Mouse (Mus musculus): ENCODE results near the gene Olfr578.

Olfr578 gene

DNA sequence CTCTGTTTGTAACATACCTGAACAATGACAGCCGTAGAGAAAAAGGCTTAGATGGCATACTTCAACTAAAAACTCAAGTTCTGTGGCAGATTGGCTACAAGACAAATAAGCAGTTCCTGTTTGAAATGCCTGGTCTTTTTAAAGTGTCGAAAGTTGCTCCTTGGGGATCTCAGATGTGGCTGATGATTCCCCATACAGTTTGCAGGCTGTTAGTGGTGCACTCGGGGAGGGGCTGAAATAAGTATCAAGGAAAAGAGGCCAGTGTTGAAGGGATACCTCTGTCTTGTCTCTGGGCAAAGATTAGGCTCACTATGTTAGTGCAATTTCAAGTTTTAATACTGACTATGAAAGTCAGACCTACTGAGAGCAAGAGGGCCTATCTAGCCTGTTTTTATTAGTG, at the start of gene Olfr578:
Gene Olfr578, minus strand, starts transcription at position 101 of the 400 bp plus-strand sequence.
- no peak for DNase-seq

GRCm38 (mm10) chr7:103037724-103038123, 48.6 kb upstream of the Olfr578 start, which contains the start of gene Olfr582:
Gene Olfr582, plus strand, starts transcription at chr7:103038024.
- no peak for DNase-seq

DNA sequence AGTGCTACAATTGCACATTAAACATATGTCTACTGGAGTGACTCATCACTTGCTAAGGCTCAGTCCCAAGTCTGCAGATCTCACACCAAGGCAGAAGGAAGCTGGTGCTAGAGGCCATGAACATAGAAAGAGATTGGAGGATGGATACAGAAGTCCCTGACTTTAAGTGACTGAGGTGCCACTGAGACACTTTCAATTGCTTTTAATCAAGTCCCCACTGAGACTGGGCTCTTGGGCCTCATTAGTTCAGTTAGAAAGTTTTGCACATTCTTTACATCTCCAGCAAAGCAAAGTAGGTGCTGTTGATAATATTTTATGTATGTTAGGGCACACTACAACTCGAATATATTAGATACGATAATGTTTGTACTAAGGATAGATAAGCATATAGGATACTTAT, 13.3 kb downstream of the Olfr578 start, which contains the start of gene Olfr577:
Gene Olfr577, minus strand, starts transcription at position 101 of the 400 bp plus-strand sequence.
- no peak for DNase-seq

GRCm38 (mm10) chr7:102974399-102974798, 14.7 kb downstream of the Olfr578 start:
- no peak for DNase-seq

- no peak for DNase-seq
Observed at GRCm38 (mm10) chr7:102962360-102962759, 26.8 kb downstream of the Olfr578 start, which contains the start of gene Olfr576. Gene Olfr576, plus strand, starts transcription at chr7:102962660.

GRCm38 (mm10) chr7:102958593-102958992, 30.5 kb downstream of the Olfr578 start, which contains the start of gene Olfr575:
Gene Olfr575, minus strand, starts transcription at chr7:102958775.
- no peak for DNase-seq

GRCm38 (mm10) chr7:102958137-102958536, 31.0 kb downstream of the Olfr578 start:
- DNase-seq: no peak

GRCm38 (mm10) chr7:102950732-102951131, 38.4 kb downstream of the Olfr578 start:
- no peak for DNase-seq

DNA sequence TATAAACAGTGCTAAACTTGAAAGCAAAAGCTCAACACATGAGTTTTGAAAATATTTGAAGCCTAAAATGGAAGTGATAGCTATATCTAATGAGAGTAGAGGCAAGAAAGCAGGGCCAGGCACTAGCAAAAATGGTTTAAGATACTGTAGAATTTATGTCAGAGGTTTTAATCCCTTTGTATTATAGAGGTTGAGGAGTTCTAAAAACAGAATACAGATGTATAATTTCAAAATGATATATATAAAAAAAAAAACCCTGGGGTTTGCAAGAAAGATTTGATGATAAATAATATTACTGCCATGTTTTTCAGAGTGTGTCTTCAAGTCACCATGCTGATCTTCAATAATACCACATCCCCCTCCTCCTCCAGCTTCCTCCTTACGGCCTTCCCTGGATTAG, 41.0 kb downstream of the Olfr578 start, which contains the start of gene Olfr574:
Gene Olfr574, plus strand, starts transcription at position 301 of the 400 bp plus-strand sequence.
- no peak for DNase-seq

GRCm38 (mm10) chr7:102943417-102943816, 45.7 kb downstream of the Olfr578 start:
- DNase-seq: no peak

- no peak for DNase-seq
Observed at GRCm38 (mm10) chr7:102942475-102942874, 46.6 kb downstream of the Olfr578 start, which contains the start of gene Olfr573-ps1. Gene Olfr573-ps1, minus strand, starts transcription at chr7:102942575.

All from right cerebral cortex, postnatal 25 days (tissue).